Mouse (Mus musculus): Measurements from ENCODE around the gene Nell2. TPM values are rescaled to one million over a fixed set of nuclear protein-coding genes. Genes with fewer than 3 reads are reported as not detected.

Nell2 gene
- polyA plus RNA-seq, 2 experiments = 0.20 TPM

- Histone ChIP-seq H3K36me3 (replicated peaks; ENCODE audit: control insufficient read depth, insufficient read depth, low read depth) (no peaks in the 10 kb centered on the region), H3K4me2 (ENCODE audit: low read depth) (no peak overlapping the region), H3K27ac (no peak overlapping the region), H3K4me1 (replicated peaks; ENCODE audit: control insufficient read depth in 2 of 2, insufficient read depth in 2 of 2, low read length in 1 of 2) (no peaks in the 10 kb centered on the region), H3K9me3 (ENCODE audit: control insufficient read depth, low read length) (no peaks in the 10 kb centered on the region), H3K27me3 (ENCODE audit: control insufficient read depth, insufficient read depth, low read length) (no peaks in the 10 kb centered on the region), H3K9ac (replicated peaks) (no peak overlapping the region), H3K4me3 (ENCODE audit: insufficient read depth in 1 of 2, low read depth in 2 of 2, low read length in 2 of 2) (no peak overlapping the region)
- no peak for TF ChIP-seq CTCF (IDR thresholded peaks at IDR 0.05; ENCODE audit: low read depth)
- DNase-seq (ENCODE audit: low read depth in 3 of 3, low spot score in 3 of 3) (no peak), ATAC-seq (ENCODE audit: insufficient read depth) (no peak)
- 73% methylated on average over 4 of the region's 4 CpGs for WGBS (ENCODE audit: insufficient replicate concordance)
Measured at GRCm38 (mm10) chr15:95108626-95109025, 419.7 kb downstream of the Nell2 start.

- DNase-seq (ENCODE audit: low read depth in 3 of 3, low spot score in 3 of 3) (no peak), ATAC-seq (ENCODE audit: insufficient read depth) (no peak)
- WGBS (ENCODE audit: insufficient replicate concordance) = 64% methylated on average over 8 of the region's 8 CpGs
- Histone ChIP-seq H3K4me2 (ENCODE audit: low read depth) (no peak overlapping the region), H3K27ac (no peak overlapping the region), H3K4me3 (ENCODE audit: insufficient read depth in 1 of 2, low read depth in 2 of 2, low read length in 2 of 2) (no peak overlapping the region), H3K36me3 (replicated peaks; ENCODE audit: control insufficient read depth, insufficient read depth, low read depth) (no peaks in the 10 kb centered on the region), H3K27me3 (ENCODE audit: control insufficient read depth, insufficient read depth, low read length) (no peaks in the 10 kb centered on the region), H3K4me1 (replicated peaks; ENCODE audit: control insufficient read depth in 2 of 2, insufficient read depth in 2 of 2, low read length in 1 of 2) (no peaks in the 10 kb centered on the region), H3K9ac (replicated peaks) (no peak overlapping the region), H3K9me3 (ENCODE audit: control insufficient read depth, low read length) (no peaks in the 10 kb centered on the region)
- TF ChIP-seq EP300 (IDR thresholded peaks at IDR 0.05; ENCODE audit: low read depth) = no peak
- no peak for TF ChIP-seq CTCF (IDR thresholded peaks at IDR 0.05; ENCODE audit: low read depth)
Measured at GRCm38 (mm10) chr15:95107246-95107809, 421.0 kb downstream of the Nell2 start.

DNA sequence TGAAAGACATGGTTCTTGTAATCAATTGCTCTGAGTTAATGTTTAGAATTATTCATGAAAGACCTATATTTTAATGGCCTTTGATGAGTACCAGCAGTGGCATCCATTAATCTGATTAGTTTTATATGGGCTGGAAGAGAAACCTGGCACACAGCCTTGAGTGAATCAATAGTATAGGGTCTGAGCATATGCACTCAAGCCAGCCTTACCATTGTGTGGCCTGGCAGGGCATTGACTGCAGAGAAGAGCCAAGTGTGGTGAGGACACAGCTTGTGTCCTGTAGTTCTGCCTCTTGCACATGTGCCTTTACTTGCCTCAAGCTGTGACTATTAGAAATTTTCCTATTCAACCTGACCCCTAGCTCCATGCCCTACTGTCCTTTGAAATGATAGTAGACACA lies 426.8 kb downstream of the Nell2 start:
- H3K4me3 ChIP-seq (ENCODE audit: insufficient read depth in 1 of 2, low read depth in 2 of 2, low read length in 2 of 2) = no peak overlapping the region
- no peaks in the 10 kb centered on the region for H3K27me3 ChIP-seq (ENCODE audit: control insufficient read depth, insufficient read depth, low read length)
- ATAC-seq (ENCODE audit: insufficient read depth) (no peak), DNase-seq (ENCODE audit: low read depth in 3 of 3, low spot score in 3 of 3) (no peak)
- H3K9me3 ChIP-seq (ENCODE audit: control insufficient read depth, low read length) = no peaks in the 10 kb centered on the region; the same call in 1 of the 2 replicates
- no peak for TF ChIP-seq EP300 (IDR thresholded peaks at IDR 0.05; ENCODE audit: low read depth)
- TF ChIP-seq CTCF (IDR thresholded peaks at IDR 0.05; ENCODE audit: low read depth) = no peak
- no peaks in the 10 kb centered on the region for H3K36me3 ChIP-seq (replicated peaks; ENCODE audit: control insufficient read depth, insufficient read depth, low read depth)
- no peaks in the 10 kb centered on the region for H3K4me1 ChIP-seq (replicated peaks; ENCODE audit: control insufficient read depth in 2 of 2, insufficient read depth in 2 of 2, low read length in 1 of 2)
- no peak overlapping the region for H3K4me2 ChIP-seq (ENCODE audit: low read depth)
- no peak overlapping the region for H3K9ac ChIP-seq (replicated peaks)
- H3K27ac ChIP-seq = no peak overlapping the region

GRCm38 (mm10) chr15:95100133-95100532 lies 428.2 kb downstream of the Nell2 start:
- WGBS (ENCODE audit: insufficient replicate concordance) = 66% methylated on average over 7 of the region's 7 CpGs
- no peaks in the 10 kb centered on the region for H3K4me1 ChIP-seq (replicated peaks; ENCODE audit: control insufficient read depth in 2 of 2, insufficient read depth in 2 of 2, low read length in 1 of 2)
- H3K27me3 ChIP-seq (ENCODE audit: control insufficient read depth, insufficient read depth, low read length) = no peaks in the 10 kb centered on the region
- TF ChIP-seq EP300 (IDR thresholded peaks at IDR 0.05; ENCODE audit: low read depth) (no peak), CTCF (IDR thresholded peaks at IDR 0.05; ENCODE audit: low read depth) (no peak)
- H3K36me3 ChIP-seq (replicated peaks; ENCODE audit: control insufficient read depth, insufficient read depth, low read depth) = no peaks in the 10 kb centered on the region
- no peaks in the 10 kb centered on the region; the same call in 1 of the 2 replicates for H3K9me3 ChIP-seq (ENCODE audit: control insufficient read depth, low read length)
- no peak for ATAC-seq (ENCODE audit: insufficient read depth)
- no peak for DNase-seq (ENCODE audit: low read depth in 3 of 3, low spot score in 3 of 3)
- no peak overlapping the region for H3K4me3 ChIP-seq (ENCODE audit: insufficient read depth in 1 of 2, low read depth in 2 of 2, low read length in 2 of 2)
- H3K27ac ChIP-seq = no peak overlapping the region
- H3K9ac ChIP-seq (replicated peaks) = no peak overlapping the region
- no peak overlapping the region for H3K4me2 ChIP-seq (ENCODE audit: low read depth)

DNA sequence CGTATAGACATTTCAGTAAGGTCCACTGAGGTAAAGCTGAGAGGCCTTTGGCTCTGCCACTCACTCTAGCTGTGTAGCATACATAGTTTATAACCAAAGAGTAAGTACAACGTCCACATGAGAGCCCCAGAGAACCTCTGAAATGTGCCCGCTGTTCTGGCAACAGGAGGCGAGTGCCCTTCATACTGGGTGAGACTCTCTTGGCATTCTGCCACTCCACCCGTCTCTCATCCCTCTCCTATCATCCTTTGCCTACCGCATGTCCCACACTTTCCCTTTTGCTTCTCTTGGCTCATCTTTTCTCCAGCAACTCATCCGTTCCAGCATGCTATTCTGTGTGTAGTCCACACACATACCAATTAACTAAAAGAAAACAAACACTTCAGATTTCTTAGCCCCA lies 442.4 kb downstream of the Nell2 start:
- TF ChIP-seq EP300 (IDR thresholded peaks at IDR 0.05; ENCODE audit: low read depth) (no peak), CTCF (IDR thresholded peaks at IDR 0.05; ENCODE audit: low read depth) (no peak)
- Histone ChIP-seq H3K27me3 (ENCODE audit: control insufficient read depth, insufficient read depth, low read length) (no peaks in the 10 kb centered on the region), H3K4me1 (replicated peaks; ENCODE audit: control insufficient read depth in 2 of 2, insufficient read depth in 2 of 2, low read length in 1 of 2) (no peaks in the 10 kb centered on the region), H3K36me3 (replicated peaks; ENCODE audit: control insufficient read depth, insufficient read depth, low read depth) (no peaks in the 10 kb centered on the region), H3K4me2 (ENCODE audit: low read depth) (no peak overlapping the region), H3K9ac (replicated peaks) (no peak overlapping the region), H3K4me3 (ENCODE audit: insufficient read depth in 1 of 2, low read depth in 2 of 2, low read length in 2 of 2) (no peak overlapping the region), H3K27ac (no peak overlapping the region), H3K9me3 (ENCODE audit: control insufficient read depth, low read length) (no peaks in the 10 kb centered on the region)
- ATAC-seq (ENCODE audit: insufficient read depth) = no peak
- 56% methylated on average over 7 of the region's 7 CpGs for WGBS (ENCODE audit: insufficient replicate concordance)
- no peak for DNase-seq (ENCODE audit: low read depth in 3 of 3, low spot score in 3 of 3)
